Mouse (Mus musculus) midbrain, embryonic 12.5 days (tissue): ENCODE measurements around the gene Ndufaf2. TPM values are rescaled to one million over a fixed set of nuclear protein-coding genes. Genes with fewer than 3 reads are reported as not detected.

Experiments
- ATAC-seq: fragments of 200-750 bp; cut with Nextera tagmentation; 2 replicates; pipeline ENCODE4 v1.8.0; 2017; ENCODE audit warnings: low read depth, moderate TSS enrichment, moderate library complexity; ENCODE audit not compliant: low FRiP score
- H3K27ac ChIP-seq: fragments of 300-500 bp; sonication (generic); replicated peaks from 2 replicates; pipeline ENCODE4 v1.5.1; 2016; ENCODE audit warnings: mild to moderate bottlenecking
- H3K27me3 ChIP-seq: fragments of 300-500 bp; sonication (generic); 2 replicates; pipeline ENCODE4 v1.6.1; 2016; ENCODE audit warnings: mild to moderate bottlenecking
- H3K36me3 ChIP-seq: fragments of 300-500 bp; sonication (generic); 2 replicates; pipeline ENCODE4 v1.6.1; 2016
- H3K4me1 ChIP-seq: fragments of 300-500 bp; sonication (generic); 2 replicates; pipeline ENCODE4 v1.6.1; 2016
- H3K4me2 ChIP-seq: fragments of 300-500 bp; sonication (generic); replicated peaks from 2 replicates; pipeline ENCODE4 v1.6.1; 2016; ENCODE audit warnings: mild to moderate bottlenecking, moderate library complexity
- H3K4me3 ChIP-seq: fragments of 300-500 bp; sonication (generic); 2 replicates; pipeline ENCODE4 v1.5.1; 2016; ENCODE audit warnings: mild to moderate bottlenecking
- H3K9ac ChIP-seq: fragments of 300-500 bp; sonication (generic); replicated peaks from 2 replicates; pipeline ENCODE4 v1.6.1; 2016; ENCODE audit warnings: mild to moderate bottlenecking, moderate library complexity
- H3K9me3 ChIP-seq: fragments of 300-500 bp; sonication (generic); 2 replicates; pipeline ENCODE4 v1.6.1; 2016; ENCODE audit warnings: mild to moderate bottlenecking
- WGBS: fragments of 180-500 bp; shearing (Covaris S2); methylation state at CpG from one replicate; pipeline ENCODE4 v1.1.7; 2016; 5-methylcytosine and 5-hydroxymethylcytosine counted together
- polyA plus RNA-seq: library from polyadenylated mRNA; unstranded; fragments of >200 nt; fragmentation: Nextera tagmentation; extraction: Ambion mirVana; gene quantifications from 2 replicates; pipeline ENCODE4 v1.2.1, GENCODE M21; 2016

The Ndufaf2 gene
- polyA plus RNA-seq, 1 experiment from 2014 or later = 72.7 TPM

- Histone ChIP-seq H3K9ac (no peak overlapping the region), H3K4me2 (no peak overlapping the region), H3K27me3 (no peaks in the 10 kb centered on the region), H3K4me3 (no peak overlapping the region), H3K9me3 (no peaks in the 10 kb centered on the region), H3K4me1 (no peaks in the 10 kb centered on the region), H3K27ac (no peak overlapping the region), H3K36me3 (peaks cover 33% of the 10 kb centered on the region)
- 100% methylated on average over 1 of the region's 1 CpGs for WGBS
- ATAC-seq = no peak
These were observed 11.6 kb upstream of the Ndufaf2 start for GRCm38 (mm10) chr13:108170002-108170401.

GRCm38 (mm10) chr13:108164621-108165020 is 6.2 kb upstream of the Ndufaf2 start:
- Histone ChIP-seq H3K4me2 (no peak overlapping the region), H3K36me3 (peaks cover 9% of the 10 kb centered on the region; the same call in 1 of the 2 replicates), H3K9ac (no peak overlapping the region), H3K4me3 (no peak overlapping the region), H3K4me1 (peaks cover 3% of the 10 kb centered on the region), H3K27me3 (no peaks in the 10 kb centered on the region), H3K27ac (no peak overlapping the region), H3K9me3 (no peaks in the 10 kb centered on the region)
- WGBS = 92% methylated on average over 3 of the region's 3 CpGs
- no peak for ATAC-seq

GRCm38 (mm10) chr13:108163912-108164311 is 5.5 kb upstream of the Ndufaf2 start:
- ATAC-seq = no peak
- Histone ChIP-seq H3K9me3 (no peaks in the 10 kb centered on the region), H3K9ac (no peak overlapping the region), H3K4me3 (no peak overlapping the region), H3K27me3 (no peaks in the 10 kb centered on the region), H3K27ac (no peak overlapping the region), H3K4me2 (no peak overlapping the region), H3K36me3 (peaks cover 9% of the 10 kb centered on the region; the same call in 1 of the 2 replicates), H3K4me1 (peaks cover 8% of the 10 kb centered on the region)
- WGBS = 94% methylated on average over 9 of the region's 9 CpGs

- no peaks in the 10 kb centered on the region for H3K27me3 ChIP-seq
- H3K4me1 ChIP-seq = peaks cover 12% of the 10 kb centered on the region
- no peaks in the 10 kb centered on the region for H3K9me3 ChIP-seq
- H3K27ac ChIP-seq = no peak overlapping the region
- no peak overlapping the region for H3K4me2 ChIP-seq
- no peak for ATAC-seq
- H3K36me3 ChIP-seq = peaks cover 9% of the 10 kb centered on the region; the same call in 1 of the 2 replicates
- peak overlapping the region; percentile 13; the same call in 1 of the 2 replicates for H3K4me3 ChIP-seq
- WGBS = 66% methylated on average over 7 of the region's 7 CpGs
- H3K9ac ChIP-seq = no peak overlapping the region
These were observed 1.5 kb upstream of the Ndufaf2 start for GRCm38 (mm10) chr13:108159963-108160362.

- H3K27ac ChIP-seq = no peak overlapping the region
- H3K9me3 ChIP-seq = no peaks in the 10 kb centered on the region
- H3K4me2 ChIP-seq = peak overlapping the region; percentile 95
- H3K36me3 ChIP-seq = peaks cover 9% of the 10 kb centered on the region; the same call in 1 of the 2 replicates
- peak overlapping the region; percentile 96 for H3K4me3 ChIP-seq
- peak overlapping the region; percentile 71 for H3K9ac ChIP-seq
- H3K27me3 ChIP-seq = no peaks in the 10 kb centered on the region
- ATAC-seq = no peak
- 7% methylated on average over 8 of the region's 8 CpGs for WGBS
- peaks cover 12% of the 10 kb centered on the region for H3K4me1 ChIP-seq
These were observed 785 bp upstream of the Ndufaf2 start for GRCm38 (mm10) chr13:108159241-108159575.

GRCm38 (mm10) chr13:108157732-108158464 is 525 bp downstream of the Ndufaf2 start:
- Histone ChIP-seq H3K4me3 (peak overlapping the region; percentile 96), H3K4me2 (peak overlapping the region; percentile 95), H3K9me3 (no peaks in the 10 kb centered on the region), H3K27ac (no peak overlapping the region; the same call in 1 of the 2 replicates), H3K36me3 (peaks cover 9% of the 10 kb centered on the region; the same call in 1 of the 2 replicates), H3K27me3 (no peaks in the 10 kb centered on the region), H3K4me1 (peaks cover 12% of the 10 kb centered on the region), H3K9ac (peak overlapping the region; percentile 71)
- WGBS = 4% methylated on average over 41 of the region's 42 CpGs
- no peak for ATAC-seq

GRCm38 (mm10) chr13:108157156-108157555 is 1.3 kb downstream of the Ndufaf2 start:
- Histone ChIP-seq H3K9ac (no peak overlapping the region), H3K27ac (no peak overlapping the region), H3K4me1 (peaks cover 12% of the 10 kb centered on the region), H3K36me3 (peaks cover 9% of the 10 kb centered on the region; the same call in 1 of the 2 replicates), H3K9me3 (no peaks in the 10 kb centered on the region), H3K4me3 (peak overlapping the region; percentile 96; the same call in 1 of the 2 replicates), H3K27me3 (no peaks in the 10 kb centered on the region), H3K4me2 (peak overlapping the region; percentile 95; the same call in 1 of the 2 replicates)
- 83% methylated on average over 2 of the region's 2 CpGs for WGBS
- ATAC-seq = no peak

- no peak overlapping the region for H3K9ac ChIP-seq
- no peak overlapping the region for H3K27ac ChIP-seq
- no peak overlapping the region for H3K4me2 ChIP-seq
- H3K4me1 ChIP-seq = peaks cover 4% of the 10 kb centered on the region
- no peaks in the 10 kb centered on the region for H3K9me3 ChIP-seq
- no peak for ATAC-seq
- H3K4me3 ChIP-seq = no peak overlapping the region
- H3K27me3 ChIP-seq = no peaks in the 10 kb centered on the region
- 68% methylated on average over 8 of the region's 8 CpGs for WGBS
- H3K36me3 ChIP-seq = no peaks in the 10 kb centered on the region
These were observed 5.6 kb downstream of the Ndufaf2 start for GRCm38 (mm10) chr13:108152650-108153372.

GRCm38 (mm10) chr13:108151782-108152181 is 6.6 kb downstream of the Ndufaf2 start:
- ATAC-seq = no peak

GRCm38 (mm10) chr13:108144086-108144485 is 14.3 kb downstream of the Ndufaf2 start:
- H3K4me2 ChIP-seq = no peak overlapping the region
- no peak overlapping the region for H3K27ac ChIP-seq
- no peak overlapping the region for H3K9ac ChIP-seq
- ATAC-seq = no peak
- no peaks in the 10 kb centered on the region for H3K27me3 ChIP-seq
- 90% methylated on average over 8 of the region's 8 CpGs for WGBS
- H3K4me3 ChIP-seq = no peak overlapping the region
- no peaks in the 10 kb centered on the region for H3K9me3 ChIP-seq
- no peaks in the 10 kb centered on the region for H3K4me1 ChIP-seq
- H3K36me3 ChIP-seq = no peaks in the 10 kb centered on the region

More at GRCm38 (mm10) chr13:108151782-108152181, 6.6 kb downstream of the Ndufaf2 start:
- Histone ChIP-seq H3K4me3 (no peak overlapping the region), H3K36me3 (no peaks in the 10 kb centered on the region), H3K4me1 (no peaks in the 10 kb centered on the region), H3K27ac (no peak overlapping the region), H3K27me3 (no peaks in the 10 kb centered on the region), H3K9me3 (no peaks in the 10 kb centered on the region), H3K4me2 (no peak overlapping the region), H3K9ac (no peak overlapping the region)

GRCm38 (mm10) chr13:108138403-108138977 is 19.9 kb downstream of the Ndufaf2 start:
- Histone ChIP-seq H3K27ac (no peak overlapping the region), H3K4me3 (no peak overlapping the region), H3K9ac (no peak overlapping the region), H3K9me3 (no peaks in the 10 kb centered on the region), H3K4me2 (no peak overlapping the region), H3K27me3 (no peaks in the 10 kb centered on the region), H3K36me3 (no peaks in the 10 kb centered on the region), H3K4me1 (no peaks in the 10 kb centered on the region)
- WGBS = 87% methylated on average over 5 of the region's 5 CpGs
- ATAC-seq = no peak

GRCm38 (mm10) chr13:108135617-108136016 is 22.8 kb downstream of the Ndufaf2 start:
- no peak; the same call in 1 of the 2 replicates for ATAC-seq
- H3K9ac ChIP-seq = no peak overlapping the region

More at GRCm38 (mm10) chr13:108135617-108136016, 22.8 kb downstream of the Ndufaf2 start:
- Histone ChIP-seq H3K36me3 (no peaks in the 10 kb centered on the region), H3K4me1 (no peaks in the 10 kb centered on the region), H3K27me3 (no peaks in the 10 kb centered on the region), H3K4me3 (no peak overlapping the region), H3K27ac (no peak overlapping the region), H3K4me2 (no peak overlapping the region), H3K9me3 (no peaks in the 10 kb centered on the region)
- WGBS = 62% methylated on average over 6 of the region's 6 CpGs
